Mouse (Mus musculus) cerebellum, postnatal 4 days (tissue): ENCODE measurements around the gene Rpl37a.

Source experiments
- DNase-seq, 2 experiments: peaks; one replicate each; pipeline ENCODE4 v3.0.0; 2022; ENCODE audit warnings: low spot score in 2 of 2, mixed read lengths in 1 of 2

Rpl37a gene

GRCm38 (mm10) chr1:72736397-72737125 is 25.5 kb downstream of the Rpl37a start:
- DNase-seq: no peak

- DNase-seq: peak in 1 of 2 experiments; percentile 72
These were observed 28.0 kb downstream of the Rpl37a start for GRCm38 (mm10) chr1:72738946-72739680.

DNA sequence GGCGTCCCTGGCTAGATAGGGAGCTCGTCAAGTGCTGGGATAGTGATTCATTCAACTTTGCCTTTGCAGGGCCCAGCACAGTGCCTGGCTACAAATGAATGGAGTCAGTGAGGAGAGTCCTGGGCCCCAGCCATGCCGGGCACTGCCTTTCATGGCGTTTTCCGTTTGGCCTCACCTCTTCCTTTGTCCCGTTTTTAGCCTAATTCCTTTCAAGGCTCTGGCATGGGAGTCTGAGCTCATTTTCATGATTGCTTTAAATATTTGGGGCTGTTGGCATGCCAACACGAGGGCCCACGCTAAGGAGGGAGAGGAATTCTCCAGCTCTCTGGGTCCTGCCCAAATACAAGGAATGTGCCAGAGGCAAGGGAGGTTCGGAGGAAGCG is 28.6 kb downstream of the Rpl37a start:
- peak in 1 of 2 experiments; percentile 34 for DNase-seq

DNA sequence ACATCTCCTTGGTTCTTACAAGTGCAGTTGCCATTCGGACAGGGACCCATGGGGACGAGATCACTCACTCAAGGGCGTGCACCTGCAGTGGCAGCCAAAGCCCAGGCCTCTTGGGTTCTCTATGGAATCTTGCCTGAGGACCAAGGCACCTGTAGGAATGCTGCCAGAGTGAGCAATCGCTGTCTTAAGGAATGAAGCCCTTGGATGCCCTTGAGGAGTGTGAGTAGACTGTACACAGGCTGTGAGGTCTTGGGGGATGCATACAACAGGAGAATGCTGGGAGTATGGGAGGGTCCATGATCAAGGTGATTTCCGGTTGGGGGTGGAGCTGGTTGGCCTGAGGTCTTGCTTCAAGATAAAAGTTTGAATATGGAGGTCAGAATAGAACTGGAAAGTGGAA is 30.3 kb downstream of the Rpl37a start:
- no peak for DNase-seq

DNA sequence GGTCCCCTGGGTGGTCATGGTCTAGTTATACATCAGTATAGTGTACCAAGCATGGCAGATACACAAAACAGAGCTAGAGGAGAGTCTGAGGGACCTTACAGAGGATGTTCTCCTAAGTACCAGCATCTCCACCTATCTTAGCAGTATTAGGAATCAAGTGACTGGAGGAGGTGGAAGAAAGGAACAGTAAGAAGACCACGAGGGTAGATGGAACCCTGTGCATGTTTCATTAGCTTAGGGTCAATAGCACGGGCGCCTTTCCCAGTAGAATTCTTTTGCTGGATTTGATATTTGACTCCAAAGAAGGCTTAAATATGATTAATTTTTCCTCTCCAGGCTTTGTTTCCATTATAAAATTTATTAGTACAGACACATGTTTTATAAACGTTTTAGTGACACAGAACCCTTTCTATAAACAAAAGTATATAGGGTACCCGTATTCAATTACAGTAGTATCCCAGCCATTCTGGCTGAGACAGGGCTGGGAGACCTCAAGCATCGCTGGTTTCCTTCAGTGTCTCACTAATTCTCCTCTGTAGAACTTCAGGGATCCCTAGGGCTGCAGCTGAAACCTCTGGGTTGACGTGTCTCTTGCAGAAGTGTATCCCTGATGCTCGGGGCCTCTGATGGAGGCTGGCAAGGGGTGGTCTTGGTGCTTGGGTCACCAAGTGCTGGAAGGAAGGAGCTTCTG is 33.9 kb downstream of the Rpl37a start:
- DNase-seq: no peak

DNA sequence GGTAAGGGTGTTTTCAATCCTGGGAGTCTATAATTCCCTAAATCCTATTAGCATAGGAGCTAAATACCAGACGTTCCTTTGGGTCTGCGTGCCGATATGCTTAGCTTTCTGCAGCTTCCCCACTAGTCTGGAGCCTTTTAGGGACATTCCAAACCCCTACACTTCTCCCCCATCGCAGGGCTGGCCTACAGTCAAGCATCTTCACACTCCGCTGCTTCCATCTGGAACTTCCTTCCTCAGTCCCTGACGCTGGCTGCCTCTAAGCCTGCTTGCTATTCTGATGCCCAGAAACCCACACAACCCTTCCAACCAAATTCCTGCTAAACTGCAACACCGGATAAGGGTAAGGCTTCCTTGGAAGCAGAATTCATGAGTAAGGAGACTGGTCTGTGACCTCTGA is 35.3 kb downstream of the Rpl37a start:
- DNase-seq: peak in 1 of 2 experiments; percentile 68

GRCm38 (mm10) chr1:72751371-72751781 is 40.3 kb downstream of the Rpl37a start:
- peak; percentile 33 to 78 for DNase-seq

DNA sequence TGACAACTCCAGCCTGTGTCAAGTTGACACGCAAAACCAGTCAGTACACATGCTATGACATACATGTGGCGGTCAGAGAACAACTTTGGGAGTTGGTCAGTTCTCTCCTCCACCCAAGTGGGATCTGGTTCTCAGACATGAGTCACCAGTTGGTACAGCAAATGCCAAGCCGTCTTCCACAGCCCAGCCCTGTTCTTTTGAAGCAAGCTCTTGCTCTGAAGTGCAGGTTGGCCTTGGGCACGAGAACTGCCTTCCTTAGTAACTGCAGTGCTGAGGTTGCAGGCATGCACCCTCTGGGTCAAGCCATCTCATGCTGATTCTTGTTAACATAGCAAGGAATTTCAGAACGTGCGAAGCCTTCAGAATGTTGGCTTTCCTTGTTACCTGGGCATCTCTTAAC is 42.1 kb downstream of the Rpl37a start:
- no peak for DNase-seq

DNA sequence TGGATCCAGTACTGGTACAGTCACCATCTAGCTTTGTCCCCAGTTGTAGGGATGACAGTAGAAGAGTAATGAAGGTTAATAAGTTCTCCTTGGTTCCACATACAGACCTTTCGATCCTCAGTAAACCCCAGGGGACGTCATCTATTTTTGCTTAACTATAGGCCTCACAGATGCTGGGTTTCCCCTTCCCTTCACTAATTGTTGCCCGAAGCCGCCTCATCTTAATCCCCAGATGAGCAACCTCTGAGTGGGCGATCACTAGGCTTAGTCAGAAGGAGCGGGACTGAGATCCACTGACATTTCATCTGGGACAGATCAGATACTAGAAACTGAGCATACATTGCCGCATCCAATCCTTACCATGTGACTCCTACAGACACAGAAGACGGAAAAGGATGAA is 44.1 kb downstream of the Rpl37a start:
- DNase-seq: no peak

DNA sequence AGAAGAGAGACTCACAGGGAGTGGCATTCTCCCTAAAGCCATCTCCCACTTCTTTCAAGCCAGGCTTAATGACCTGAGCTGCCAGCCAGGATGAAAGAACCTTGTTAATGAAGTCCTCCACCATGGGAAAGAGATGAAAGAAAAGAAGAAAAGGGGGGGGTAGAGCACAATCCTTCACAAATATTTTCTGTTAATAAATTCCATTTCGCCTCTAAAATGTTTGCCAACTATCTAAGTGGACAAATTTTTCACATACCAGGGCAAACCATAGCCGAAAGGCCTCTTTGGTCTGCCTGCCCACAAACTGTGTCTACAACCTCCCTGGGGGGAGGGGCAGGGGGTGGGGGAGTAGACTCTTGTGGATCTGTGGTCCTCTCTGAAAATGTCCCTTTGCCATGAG is 44.7 kb downstream of the Rpl37a start:
- no peak for DNase-seq

GRCm38 (mm10) chr1:72759758-72760157 is 48.7 kb downstream of the Rpl37a start:
- DNase-seq: no peak
